Mouse (Mus musculus) CH12.LX (cell line): ENCODE measurements around the gene Cct7. TPM values are rescaled to one million over a fixed set of nuclear protein-coding genes. Genes with fewer than 3 reads are reported as not detected.

Experiments
- DNase-seq: peaks from one replicate; pipeline ENCODE4 v3.0.0-alpha.2; 2013; ENCODE audit errors: extremely low read depth
- H3K27ac ChIP-seq: 2 replicates; pipeline ENCODE4 v1.5.1; 2012; ENCODE audit warnings: low read depth, mild to moderate bottlenecking, control low read depth, moderate library complexity; ENCODE audit not compliant: insufficient read depth
- H3K27me3 ChIP-seq: replicated peaks from 2 replicates; pipeline ENCODE3; 2012; ENCODE audit warnings: inconsistent platforms
- H3K36me3 ChIP-seq, 2 experiments: replicated peaks in 1 of 2; 2 replicates each; pipeline versions ENCODE3 to v1.6.1; 2012; ENCODE audit warnings: inconsistent platforms in 1 of 2, low read length in 1 of 2, mild to moderate bottlenecking in 1 of 2, mixed read lengths in 1 of 2, moderate library complexity in 1 of 2; ENCODE audit not compliant: control insufficient read depth in 1 of 2, insufficient read depth in 1 of 2
- H3K4me1 ChIP-seq, 2 experiments: 2 replicates each; pipeline ENCODE4 v1.6.1; 2012; ENCODE audit warnings: inconsistent platforms in 1 of 2, moderate library complexity in 1 of 2; ENCODE audit not compliant: insufficient read depth in 2 of 2, control insufficient read depth in 1 of 2
- H3K4me2 ChIP-seq: 2 replicates; pipeline ENCODE4 v1.6.1; 2012; ENCODE audit warnings: low read depth, mild to moderate bottlenecking, control low read depth; ENCODE audit not compliant: poor library complexity, insufficient read depth, severe bottlenecking
- H3K4me3 ChIP-seq, 3 experiments: fragments of 150-350 bp in 1 of 3; sonication (generic) in 1 of 3; replicated peaks in 1 of 3; 2 replicates each; pipeline versions ENCODE3 to v1.5.1; 2011 to 2012; ENCODE audit warnings: low read depth in 2 of 3, low read length in 2 of 3, mild to moderate bottlenecking in 2 of 3, moderate library complexity in 2 of 3, control low read depth in 1 of 3, improper control_type of control experiment in 1 of 3, inconsistent platforms in 1 of 3, mixed read lengths in 1 of 3; ENCODE audit not compliant: poor library complexity in 1 of 3
- H3K79me2 ChIP-seq: replicated peaks from 2 replicates; pipeline ENCODE4 v1.6.1; 2012; ENCODE audit warnings: mild to moderate bottlenecking, moderate library complexity; ENCODE audit not compliant: control insufficient read depth, poor library complexity, insufficient read depth, severe bottlenecking; ENCODE audit errors: extremely low read depth
- H3K9ac ChIP-seq: 2 replicates; pipeline ENCODE4 v1.6.1; 2012; ENCODE audit warnings: low read depth, mild to moderate bottlenecking, control low read depth, moderate library complexity; ENCODE audit not compliant: insufficient read depth
- H3K9me3 ChIP-seq: replicated peaks from 2 replicates; pipeline ENCODE3; 2012; ENCODE audit warnings: low read length, inconsistent platforms, mixed read lengths
- CHD2 ChIP-seq: IDR thresholded peaks from 2 replicates; pipeline ENCODE4 v1.6.1; 2011; ENCODE audit warnings: low read length, improper control_type of control experiment
- CTCF ChIP-seq, 2 experiments: IDR thresholded peaks in 1 of 2; conservative IDR thresholded peaks in 1 of 2; 2 replicates each; pipeline ENCODE4 v1.5.1; 2011 to 2012; ENCODE audit warnings: low read depth in 2 of 2, low read length in 2 of 2, improper control_type of control experiment in 1 of 2, inconsistent platforms in 1 of 2, mild to moderate bottlenecking in 1 of 2, moderate library complexity in 1 of 2
- ETS1 ChIP-seq: conservative IDR thresholded peaks from 2 replicates; pipeline ENCODE4 v1.6.1; 2012; ENCODE audit warnings: low read depth, mild to moderate bottlenecking, inconsistent platforms, low read length, improper control_type of control experiment, moderate library complexity
- HCFC1 ChIP-seq: IDR thresholded peaks from 2 replicates; pipeline ENCODE4 v1.6.1; 2012; ENCODE audit warnings: low read depth, mild to moderate bottlenecking, inconsistent platforms, low read length, improper control_type of control experiment
- JUND ChIP-seq: conservative IDR thresholded peaks from 2 replicates; pipeline ENCODE4 v1.6.1; 2011; ENCODE audit warnings: low read depth, low read length, improper control_type of control experiment
- KAT2A ChIP-seq: IDR thresholded peaks from 2 replicates; pipeline ENCODE4 v1.6.1; 2012; ENCODE audit warnings: low read length, improper control_type of control experiment, inconsistent platforms; ENCODE audit not compliant: insufficient replicate concordance
- MAFK ChIP-seq: IDR thresholded peaks from 2 replicates; pipeline ENCODE4 v1.6.1; 2011; ENCODE audit warnings: low read length, improper control_type of control experiment; ENCODE audit not compliant: insufficient replicate concordance
- MAX ChIP-seq: IDR thresholded peaks from 2 replicates; pipeline ENCODE4 v1.6.1; 2011; ENCODE audit warnings: low read length, improper control_type of control experiment
- MAZ ChIP-seq: IDR thresholded peaks from 2 replicates; pipeline ENCODE4 v1.6.1; 2012; ENCODE audit warnings: low read depth, mild to moderate bottlenecking, inconsistent platforms, low read length, improper control_type of control experiment, moderate library complexity
- MEF2A ChIP-seq: IDR thresholded peaks from 2 replicates; pipeline ENCODE4 v1.6.1; 2014; ENCODE audit warnings: low read depth, mild to moderate bottlenecking, inconsistent platforms, low read length, improper control_type of control experiment, borderline replicate concordance
- POLR2A ChIP-seq: IDR thresholded peaks from 2 replicates; pipeline ENCODE4 v1.6.1; 2011; ENCODE audit warnings: low read depth, mild to moderate bottlenecking, improper control_type of control experiment, low read length
- POLR2AphosphoS2 ChIP-seq: IDR thresholded peaks from 2 replicates; pipeline ENCODE4 v1.6.1; 2011; ENCODE audit warnings: low read depth, low read length, improper control_type of control experiment
- RAD21 ChIP-seq: IDR thresholded peaks from 2 replicates; pipeline ENCODE4 v1.6.1; 2011; ENCODE audit warnings: low read depth, mild to moderate bottlenecking, low read length, improper control_type of control experiment, moderate library complexity
- RCOR1 ChIP-seq: conservative IDR thresholded peaks from 2 replicates; pipeline ENCODE4 v1.6.1; 2012; ENCODE audit warnings: low read depth, mild to moderate bottlenecking, inconsistent platforms, low read length, improper control_type of control experiment
- SMC3 ChIP-seq: IDR thresholded peaks from 2 replicates; pipeline ENCODE4 v1.6.1; 2011; ENCODE audit warnings: low read depth, low read length, improper control_type of control experiment
- TBP ChIP-seq: conservative IDR thresholded peaks from 2 replicates; pipeline ENCODE4 v1.6.1; 2011; ENCODE audit warnings: low read depth, low read length, improper control_type of control experiment
- TCF12 ChIP-seq: IDR thresholded peaks from 2 replicates; pipeline ENCODE4 v1.6.1; 2014; ENCODE audit warnings: low read depth, mild to moderate bottlenecking, inconsistent platforms, low read length, improper control_type of control experiment
- USF2 ChIP-seq: conservative IDR thresholded peaks from 2 replicates; pipeline ENCODE4 v1.6.1; 2011; ENCODE audit warnings: low read depth, low read length, improper control_type of control experiment
- ZC3H11A ChIP-seq: IDR thresholded peaks from 2 replicates; pipeline ENCODE4 v1.6.1; 2012; ENCODE audit warnings: low read depth, mild to moderate bottlenecking, inconsistent platforms, low read length, improper control_type of control experiment
- ZMIZ1 ChIP-seq: IDR thresholded peaks from 2 replicates; pipeline ENCODE4 v1.6.1; 2012; ENCODE audit warnings: low read depth, mild to moderate bottlenecking, inconsistent platforms, low read length, improper control_type of control experiment
- dilution Hi-C: fragments of 300-500 bp; cut with MboI; formaldehyde crosslinking; loops from 2 replicates; pipeline ENCODE4 v1.14.3; 2020; ENCODE audit warnings: low sequenced_read_pairs; ENCODE audit not compliant: extremely low pct_unique_long_range_greater_than_20kb, extremely low pct_ligation_motif_present
- in situ Hi-C: fragments of 300-500 bp; cut with MboI; formaldehyde crosslinking; loops from 3 replicates; pipeline ENCODE4 v1.14.3; 2019; ENCODE audit warnings: low sequenced_read_pairs, low pct_ligation_motif_present, low pct_unique_long_range_greater_than_20kb, mixed read lengths
- polyA plus RNA-seq: library from polyadenylated mRNA; unstranded; fragments of >175 nt; gene quantifications from 2 replicates; pipeline ENCODE4 v1.2.1, GENCODE M21; 2012; ENCODE audit warnings: low read depth; ENCODE audit not compliant: insufficient read length
- total RNA-seq, 2 experiments: library from RNA; depleted of rRNA; stranded (reverse); fragments of 300-350 nt in 1 of 2; fragments of >200 nt in 1 of 2; gene quantifications; 2 replicates each; pipeline ENCODE4 v1.2.3; 2012 to 2014

Gene Cct7
- total and polyA plus RNA-seq, 3 experiments: 483 to 505 (median 484) TPM

GRCm38 (mm10) chr6:85465381-85465780 is 14.1 kb downstream of the Cct7 start:
- in situ Hi-C loops: loop anchor here (25.0 kb wide), 1 partner anchor 447 kb away; the partner anchor contains the start of genes Nat8f1, Nat8f4 and Tprkb
- peaks cover 6% of the 10 kb centered on the region; the same call in 1 of the 2 replicates for H3K79me2 ChIP-seq
- no peak for DNase-seq
- H3K27ac ChIP-seq: no peak overlapping the region
- TF ChIP-seq KAT2A: no peak
- peak in 1 of 2 experiments; percentile 42; a peak in 2 of 4 replicates for TF ChIP-seq CTCF (conservative IDR thresholded peaks at IDR 0.05 in 1 of 2, IDR thresholded peaks at IDR 0.05 in 1 of 2; ENCODE audit: low read depth in 2 of 2, low read length in 2 of 2)
- no peak for TF ChIP-seq ZMIZ1
- peak; percentile 5 for TF ChIP-seq RAD21
- TF ChIP-seq HCFC1: no peak
- no peak for TF ChIP-seq MAZ
- TF ChIP-seq, all 38 proteins: peak for 2
- Histone ChIP-seq H3K27me3 (no peaks in the 10 kb centered on the region), H3K4me2 (no peak overlapping the region), H3K4me1 (peaks cover 0 to 5% of the 10 kb centered on the region in 2 experiments; a peak in 1 of 4 replicates), H3K36me3 (peaks cover 85 to 97% of the 10 kb centered on the region in 2 experiments), H3K9me3 (no peaks in the 10 kb centered on the region), H3K4me3 (no peak overlapping the region), H3K9ac (no peak overlapping the region)
- dilution Hi-C loops: no loop called here

GRCm38 (mm10) chr6:85469660-85470430 is 18.5 kb downstream of the Cct7 start:
- H3K4me2 ChIP-seq: no peak overlapping the region
- dilution Hi-C loops: no loop called here
- peaks cover 2 to 5% of the 10 kb centered on the region in 2 experiments; a peak in 2 of 4 replicates for H3K4me1 ChIP-seq
- TF ChIP-seq POLR2A: peak; percentile 19; the same call in 1 of the 2 replicates
- peak; percentile 5; the same call in 1 of the 2 replicates for TF ChIP-seq ZMIZ1
- 0 out of 2 replicates have a peak, but pooled peaks have one; percentile 58 for TF ChIP-seq POLR2AphosphoS2
- TF ChIP-seq USF2: no peak
- TF ChIP-seq CHD2: peak; percentile 16
- no peak for TF ChIP-seq JUND
- TF ChIP-seq, all 38 proteins: peak for 4
- in situ Hi-C loops: loop anchor here (25.0 kb wide), 1 partner anchor 442 kb away; the partner anchor contains the start of genes Nat8f1, Nat8f4 and Tprkb
- Histone ChIP-seq H3K27ac (no peak overlapping the region), H3K9me3 (no peaks in the 10 kb centered on the region), H3K9ac (no peak overlapping the region), H3K79me2 (0 out of 2 replicates have a peak, but pooled peaks cover 6% of the 10 kb centered on the region), H3K27me3 (peaks cover 10% of the 10 kb centered on the region), H3K36me3 (peaks cover 44 to 54% of the 10 kb centered on the region in 2 experiments), H3K4me3 (no peak overlapping the region)
- DNase-seq: no peak

GRCm38 (mm10) chr6:85471962-85472361 is 20.6 kb downstream of the Cct7 start:
- in situ Hi-C loops: loop anchor here (25.0 kb wide), 1 partner anchor 440 kb away; the partner anchor contains the start of genes Nat8f1, Nat8f4 and Tprkb
- H3K9me3 ChIP-seq: no peaks in the 10 kb centered on the region
- no peak overlapping the region for H3K4me2 ChIP-seq
- H3K36me3 ChIP-seq: peaks cover 23 to 33% of the 10 kb centered on the region in 2 experiments
- H3K9ac ChIP-seq: no peak overlapping the region
- TF ChIP-seq MEF2A: no peak
- no peak for TF ChIP-seq RCOR1
- TF ChIP-seq TBP: no peak
- TF ChIP-seq MAFK: no peak
- no peak for TF ChIP-seq ZC3H11A
- TF ChIP-seq CHD2: no peak
- no peak for TF ChIP-seq JUND
- no peak for TF ChIP-seq KAT2A
- TF ChIP-seq MAX: no peak
- no peak for TF ChIP-seq ETS1
- no peak for TF ChIP-seq SMC3
- TF ChIP-seq TCF12: no peak
- peaks cover 19% of the 10 kb centered on the region for H3K27me3 ChIP-seq
- DNase-seq: no peak
- peaks cover 2 to 5% of the 10 kb centered on the region in 2 experiments; a peak in 2 of 4 replicates for H3K4me1 ChIP-seq
- dilution Hi-C loops: no loop called here
- H3K27ac ChIP-seq: no peak overlapping the region
- no peaks in the 10 kb centered on the region for H3K79me2 ChIP-seq
- H3K4me3 ChIP-seq: no peak overlapping the region
